Mouse (Mus musculus) urinary bladder, adult 2 months (tissue): ENCODE measurements at regions not wholly inside any gene's neighbourhood (a gene's known extent, or its start where the extent isn't known, plus 50 kb on each side); places are given as distances from the start of the nearest gene placed in this dataset.

Experiments used
- DNase-seq: peaks from one replicate; pipeline ENCODE4 v3.0.0; 2022; ENCODE audit warnings: low spot score

GRCm38 (mm10) chr2:34111286-34111685 lies 223.5 kb upstream of the Mvb12b start:
- DNase-seq, result no peak

- DNase-seq, result no peak
Observed at GRCm38 (mm10) chr2:34110582-34110981, 222.8 kb upstream of the Mvb12b start.

- DNase-seq, result no peak
Observed at GRCm38 (mm10) chr2:34107566-34108303, 220.0 kb upstream of the Mvb12b start.

GRCm38 (mm10) chr2:34106837-34107565 lies 219.3 kb upstream of the Mvb12b start:
- DNase-seq, result no peak

GRCm38 (mm10) chr2:34106245-34106644 lies 218.5 kb upstream of the Mvb12b start:
- DNase-seq, result no peak

- no peak for DNase-seq
Observed at GRCm38 (mm10) chr2:34105271-34106051, 217.7 kb upstream of the Mvb12b start.

GRCm38 (mm10) chr2:34098004-34098547 lies 210.3 kb upstream of the Mvb12b start:
- no peak for DNase-seq

- DNase-seq, result no peak
Observed at GRCm38 (mm10) chr2:34096561-34096960, 208.8 kb upstream of the Mvb12b start.

GRCm38 (mm10) chr2:34088832-34089231 lies 201.1 kb upstream of the Mvb12b start:
- DNase-seq, result no peak

- DNase-seq, result no peak
Observed at GRCm38 (mm10) chr2:34086130-34086529, 198.4 kb upstream of the Mvb12b start.

- DNase-seq, result no peak
Observed at GRCm38 (mm10) chr2:34084513-34084912, 196.8 kb upstream of the Mvb12b start.

GRCm38 (mm10) chr2:34082486-34082885 lies 194.7 kb upstream of the Mvb12b start:
- DNase-seq, result no peak

- no peak for DNase-seq
Observed at GRCm38 (mm10) chr2:34080176-34080575, 192.4 kb upstream of the Mvb12b start.

- DNase-seq, result no peak
Observed at GRCm38 (mm10) chr2:34079282-34079681, 191.5 kb upstream of the Mvb12b start.

GRCm38 (mm10) chr2:34078875-34079262 lies 191.1 kb upstream of the Mvb12b start:
- no peak for DNase-seq

GRCm38 (mm10) chr2:34078248-34078874 lies 190.6 kb upstream of the Mvb12b start:
- DNase-seq, result no peak

- DNase-seq, result no peak
Observed at GRCm38 (mm10) chr2:34076346-34076745, 188.6 kb upstream of the Mvb12b start.

- DNase-seq, result no peak
Observed at GRCm38 (mm10) chr2:34074066-34074465, 186.3 kb upstream of the Mvb12b start.

- no peak for DNase-seq
Observed at GRCm38 (mm10) chr2:34065592-34065991, 177.8 kb upstream of the Mvb12b start.

GRCm38 (mm10) chr2:34065090-34065489 lies 177.3 kb upstream of the Mvb12b start:
- DNase-seq, result no peak

- no peak for DNase-seq
Observed at GRCm38 (mm10) chr2:34056552-34056951, 168.8 kb upstream of the Mvb12b start.

GRCm38 (mm10) chr2:34043064-34043463 lies 155.3 kb upstream of the Mvb12b start:
- no peak for DNase-seq
